Mouse (Mus musculus) lung, embryonic 14.5 days (tissue): Measurements from ENCODE around the gene Epor. TPM values are rescaled to one million over a fixed set of nuclear protein-coding genes. Genes with fewer than 3 reads are reported as not detected.

Source experiments
- ATAC-seq: fragments of 200-750 bp; cut with Nextera tagmentation; 2 replicates; pipeline ENCODE4 v1.8.0; 2017; ENCODE audit warnings: mild to moderate bottlenecking, moderate TSS enrichment, moderate library complexity; ENCODE audit not compliant: insufficient read depth
- DNase-seq: peaks from one replicate; pipeline ENCODE4 v3.0.0-alpha.2; 2015
- H3K27ac ChIP-seq: fragments of 300-500 bp; sonication (generic); 2 replicates; pipeline ENCODE4 v1.5.1; 2014; ENCODE audit warnings: low read depth, mild to moderate bottlenecking, moderate library complexity
- H3K27me3 ChIP-seq: fragments of 300-500 bp; sonication (generic); 2 replicates; pipeline ENCODE4 v1.6.1; 2014; ENCODE audit warnings: low read length, control low read depth; ENCODE audit not compliant: insufficient read depth
- H3K36me3 ChIP-seq: fragments of 300-500 bp; sonication (generic); 2 replicates; pipeline ENCODE4 v1.6.1; 2014; ENCODE audit warnings: control low read depth; ENCODE audit not compliant: insufficient read depth
- H3K4me1 ChIP-seq: fragments of 300-500 bp; sonication (generic); 2 replicates; pipeline ENCODE4 v1.6.1; 2014; ENCODE audit warnings: antibody characterized with exemption, control low read depth; ENCODE audit not compliant: insufficient read depth
- H3K4me2 ChIP-seq: fragments of 300-500 bp; sonication (generic); 2 replicates; pipeline ENCODE4 v1.6.1; 2014; ENCODE audit warnings: mild to moderate bottlenecking
- H3K4me3 ChIP-seq: fragments of 300-500 bp; sonication (generic); 2 replicates; pipeline ENCODE4 v1.5.1; 2014; ENCODE audit warnings: low read depth, low read length
- H3K9ac ChIP-seq: fragments of 300-500 bp; sonication (generic); 2 replicates; pipeline ENCODE4 v1.6.1; 2014
- H3K9me3 ChIP-seq: fragments of 300-500 bp; sonication (generic); 2 replicates; pipeline ENCODE4 v1.6.1; 2016; ENCODE audit warnings: low read depth, low read length, control low read depth
- CTCF ChIP-seq: IDR thresholded peaks from 2 replicates; pipeline ENCODE4 v1.5.1; 2016; ENCODE audit warnings: antibody characterized with exemption, low read depth
- WGBS: fragments of 180-500 bp; shearing (Covaris S2); extraction: QIAGEN DNeasy Blood & Tissue Kit; methylation state at CpG from one replicate; pipeline ENCODE4 v1.1.7; 2014; 5-methylcytosine and 5-hydroxymethylcytosine counted together
- polyA plus RNA-seq: library from polyadenylated mRNA; unstranded; fragments of >200 nt; fragmentation: Nextera tagmentation; extraction: Ambion mirVana; gene quantifications from 2 replicates; pipeline ENCODE4 v1.2.1, GENCODE M21; 2014

The Epor gene
- polyA plus RNA-seq, 1 experiment from 2014 or later, result 6.4 TPM

DNA sequence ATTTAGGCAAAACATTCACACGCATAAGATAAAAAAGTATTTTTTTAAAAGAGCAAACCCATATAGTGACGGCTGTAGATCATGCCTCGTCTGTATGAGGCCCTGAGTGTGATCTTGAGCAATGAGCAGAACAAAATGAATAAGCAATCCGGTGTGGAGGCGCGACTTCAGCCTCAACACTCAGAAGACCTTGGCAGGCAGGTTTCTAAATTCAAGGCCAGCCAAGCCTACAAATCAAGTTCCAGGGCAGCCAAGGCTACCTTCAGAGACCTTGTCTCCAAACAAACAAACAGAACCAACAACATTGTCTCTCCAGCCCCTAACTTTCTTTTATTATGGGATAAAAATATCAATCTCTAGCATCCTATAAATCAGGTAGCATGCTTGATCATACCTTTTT, 37.0 kb upstream of the Epor start:
- H3K4me3 ChIP-seq, result no peak overlapping the region
- WGBS, result 83% methylated on average over 6 of the region's 6 CpGs
- TF ChIP-seq CTCF, result no peak
- H3K4me2 ChIP-seq, result no peak overlapping the region
- H3K36me3 ChIP-seq, result peaks cover 10% of the 10 kb centered on the region
- no peak for ATAC-seq
- no peak for DNase-seq
- no peaks in the 10 kb centered on the region for H3K27me3 ChIP-seq
- H3K9me3 ChIP-seq, result no peaks in the 10 kb centered on the region
- H3K4me1 ChIP-seq, result peaks cover 7% of the 10 kb centered on the region
- H3K27ac ChIP-seq, result no peak overlapping the region
- no peak overlapping the region for H3K9ac ChIP-seq

DNA sequence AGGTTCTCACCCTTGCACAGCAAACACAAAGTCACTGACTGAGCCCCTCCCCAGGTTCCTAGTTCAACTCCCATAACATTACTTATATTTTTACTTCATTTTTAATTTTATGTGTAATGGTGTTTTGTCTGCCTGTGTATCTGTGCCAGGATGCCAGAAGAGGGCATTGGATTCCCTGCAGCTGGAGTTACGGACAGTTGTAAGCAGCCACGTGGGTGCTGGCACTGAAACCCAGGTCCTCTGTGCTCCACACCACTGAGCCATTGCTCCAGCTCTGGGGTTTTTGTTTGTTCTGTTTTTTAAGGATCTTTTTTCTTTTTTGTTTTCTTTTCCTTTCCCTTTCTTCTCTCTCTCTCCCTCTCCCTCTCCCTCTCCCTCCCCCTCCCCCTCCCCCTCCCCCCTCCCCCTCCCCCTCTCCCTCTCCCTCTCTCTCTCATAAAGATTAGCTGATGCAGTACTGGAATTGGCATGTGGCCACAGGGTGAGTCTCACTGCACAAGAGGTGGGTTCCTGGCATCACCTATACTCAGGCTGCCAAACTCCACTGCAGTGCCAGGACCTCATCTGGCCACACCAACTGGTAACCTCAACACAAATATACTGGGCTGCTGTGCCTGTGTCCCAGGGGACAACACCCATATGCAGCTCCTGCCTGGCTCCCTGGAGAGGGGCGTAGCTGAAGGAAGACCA, 33.0 kb upstream of the Epor start:
- no peak overlapping the region for H3K4me2 ChIP-seq
- no peak overlapping the region for H3K27ac ChIP-seq
- ATAC-seq (no peak), DNase-seq (no peak)
- H3K4me3 ChIP-seq, result no peak overlapping the region
- no peak overlapping the region for H3K9ac ChIP-seq
- no peaks in the 10 kb centered on the region for H3K9me3 ChIP-seq
- 70% methylated on average over 3 of the region's 3 CpGs for WGBS
- H3K36me3 ChIP-seq, result no peaks in the 10 kb centered on the region
- TF ChIP-seq CTCF, result no peak
- H3K27me3 ChIP-seq, result peaks cover 11% of the 10 kb centered on the region
- H3K4me1 ChIP-seq, result no peaks in the 10 kb centered on the region

DNA sequence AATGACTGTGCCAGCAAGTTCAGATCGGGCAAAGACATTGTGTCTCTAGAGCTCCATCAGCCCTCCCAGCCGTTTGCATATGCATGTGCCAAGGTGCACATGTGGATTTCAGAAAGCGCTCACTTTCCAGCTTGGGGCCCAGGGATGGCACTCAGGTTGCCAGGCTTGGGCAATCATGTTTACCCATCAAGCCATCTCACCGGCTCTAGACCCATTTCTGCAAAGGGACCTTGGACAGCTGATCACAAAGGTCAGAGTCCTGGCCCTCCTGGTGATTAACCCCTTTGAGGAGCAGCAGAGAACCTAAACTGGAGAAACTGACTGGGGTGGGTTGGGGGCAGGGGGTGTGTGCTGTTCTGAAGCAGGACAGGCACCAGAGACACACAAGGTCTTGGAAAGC, 28.9 kb upstream of the Epor start:
- Histone ChIP-seq H3K4me3 (no peak overlapping the region), H3K36me3 (no peaks in the 10 kb centered on the region), H3K27me3 (peaks cover 52% of the 10 kb centered on the region), H3K27ac (no peak overlapping the region), H3K4me2 (no peak overlapping the region), H3K9ac (no peak overlapping the region), H3K9me3 (no peaks in the 10 kb centered on the region), H3K4me1 (peaks cover 6% of the 10 kb centered on the region; the same call in 1 of the 2 replicates)
- no peak for ATAC-seq
- WGBS, result 68% methylated on average over 4 of the region's 4 CpGs
- DNase-seq, result no peak
- TF ChIP-seq CTCF, result no peak

DNA sequence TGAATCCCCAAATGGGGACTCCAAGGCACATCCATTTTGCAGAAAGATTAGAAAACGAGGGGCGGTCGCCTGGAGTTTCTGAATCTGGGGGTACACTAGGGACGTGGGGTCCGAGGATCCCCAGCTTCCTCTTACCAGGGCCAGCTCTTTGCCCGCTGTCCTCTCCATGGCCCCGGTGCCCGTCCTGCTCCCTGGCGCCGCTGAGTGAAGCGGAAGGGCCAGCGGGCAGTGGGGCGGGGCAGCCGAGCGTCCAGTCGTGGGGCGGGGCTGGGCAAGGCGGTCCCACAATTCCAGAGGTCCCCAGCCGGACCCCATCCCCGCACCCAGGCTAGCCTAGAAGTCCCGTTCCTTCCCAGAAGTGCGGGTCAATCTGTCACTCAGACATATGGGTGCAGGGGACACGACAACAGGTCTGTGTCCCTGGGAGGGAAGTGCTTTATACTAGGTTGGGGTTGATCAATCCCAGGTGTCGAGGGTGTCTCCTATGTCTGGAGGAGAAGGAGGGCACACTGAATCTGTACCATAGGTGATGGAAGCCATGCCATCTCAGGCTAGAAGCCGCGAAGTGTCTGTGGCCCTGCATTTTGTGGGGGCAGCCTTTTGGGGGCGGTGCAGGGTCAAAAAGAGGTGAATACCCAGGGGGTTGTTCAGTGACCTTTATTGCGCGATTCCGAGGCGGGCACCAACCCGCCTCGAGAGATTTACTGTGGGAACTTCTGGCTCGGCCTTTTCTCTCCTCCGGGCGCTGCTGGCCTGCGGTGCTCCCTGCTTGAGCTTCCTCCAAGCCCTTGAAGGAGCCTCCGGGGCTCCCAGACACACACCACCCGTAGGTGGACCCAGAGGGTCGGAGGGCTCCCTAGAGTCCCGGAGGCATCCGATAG, 26.2 kb upstream of the Epor start, which contains the start of gene Rgl3:
Rgl3 (minus strand) TSS at position 217 of the 881 bp plus-strand sequence.
- Histone ChIP-seq H3K27ac (no peak within 1 kb of the TSS), H3K9ac (peak within 1 kb of the TSS; percentile 36), H3K9me3 (no peaks in the 10 kb centered on the region), H3K4me2 (peak within 1 kb of the TSS; percentile 81), H3K4me1 (peaks cover 6% of the 10 kb centered on the region; the same call in 1 of the 2 replicates), H3K36me3 (no peaks in the 10 kb centered on the region), H3K4me3 (peak within 1 kb of the TSS; percentile 50), H3K27me3 (peaks cover 71% of the 10 kb centered on the region)
- under 1% methylated on average over 42 of the region's 42 CpGs for WGBS
- DNase-seq (peak; percentile 50), ATAC-seq (0 out of 2 replicates have a peak, but pooled peaks have one; percentile 52)
- TF ChIP-seq CTCF, result no peak; the same call in 1 of the 2 replicates

DNA sequence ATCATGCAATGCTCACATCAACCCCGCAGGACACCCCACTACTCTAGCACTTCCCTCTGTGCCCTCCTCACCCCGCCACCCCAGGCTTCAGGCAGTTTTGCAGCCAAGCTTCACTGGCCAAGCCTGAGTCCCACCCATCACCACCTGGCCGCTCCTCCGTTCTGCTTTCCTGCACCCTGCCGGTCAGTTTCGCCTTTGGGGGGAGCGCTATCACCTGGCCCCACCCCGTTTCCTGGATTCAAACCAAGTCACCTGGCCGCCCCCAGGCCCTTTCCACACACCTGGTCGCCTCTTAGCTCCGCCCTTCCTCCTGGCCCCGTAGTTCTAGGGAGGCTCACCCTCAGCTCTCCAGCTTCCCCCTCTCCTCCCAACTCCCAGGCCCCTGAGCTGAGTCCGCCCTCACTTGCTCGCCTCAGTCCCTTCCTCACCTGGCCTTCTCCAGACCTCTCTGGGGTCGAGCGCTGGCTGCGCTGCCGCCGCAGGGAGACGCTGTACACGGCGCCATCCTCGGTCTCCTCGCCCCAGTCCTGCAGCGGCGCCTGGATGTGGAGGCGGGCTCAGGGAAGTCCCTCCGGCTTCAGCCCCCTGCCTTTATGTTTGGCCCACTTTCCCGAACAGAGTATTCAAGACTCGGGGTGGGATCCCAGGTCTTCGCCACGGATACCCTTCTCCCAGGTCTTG, 25.3 kb upstream of the Epor start:
- Histone ChIP-seq H3K27me3 (peaks cover 71% of the 10 kb centered on the region), H3K4me1 (peaks cover 6% of the 10 kb centered on the region; the same call in 1 of the 2 replicates), H3K4me3 (peak overlapping the region; percentile 50), H3K27ac (no peak overlapping the region), H3K9ac (peak overlapping the region; percentile 36), H3K36me3 (no peaks in the 10 kb centered on the region), H3K9me3 (no peaks in the 10 kb centered on the region), H3K4me2 (peak overlapping the region; percentile 81)
- ATAC-seq (0 out of 2 replicates have a peak, but pooled peaks have one; percentile 53), DNase-seq (peak; percentile 32)
- under 1% methylated on average over 32 of the region's 32 CpGs for WGBS
- peak; percentile 13; the same call in 1 of the 2 replicates for TF ChIP-seq CTCF

DNA sequence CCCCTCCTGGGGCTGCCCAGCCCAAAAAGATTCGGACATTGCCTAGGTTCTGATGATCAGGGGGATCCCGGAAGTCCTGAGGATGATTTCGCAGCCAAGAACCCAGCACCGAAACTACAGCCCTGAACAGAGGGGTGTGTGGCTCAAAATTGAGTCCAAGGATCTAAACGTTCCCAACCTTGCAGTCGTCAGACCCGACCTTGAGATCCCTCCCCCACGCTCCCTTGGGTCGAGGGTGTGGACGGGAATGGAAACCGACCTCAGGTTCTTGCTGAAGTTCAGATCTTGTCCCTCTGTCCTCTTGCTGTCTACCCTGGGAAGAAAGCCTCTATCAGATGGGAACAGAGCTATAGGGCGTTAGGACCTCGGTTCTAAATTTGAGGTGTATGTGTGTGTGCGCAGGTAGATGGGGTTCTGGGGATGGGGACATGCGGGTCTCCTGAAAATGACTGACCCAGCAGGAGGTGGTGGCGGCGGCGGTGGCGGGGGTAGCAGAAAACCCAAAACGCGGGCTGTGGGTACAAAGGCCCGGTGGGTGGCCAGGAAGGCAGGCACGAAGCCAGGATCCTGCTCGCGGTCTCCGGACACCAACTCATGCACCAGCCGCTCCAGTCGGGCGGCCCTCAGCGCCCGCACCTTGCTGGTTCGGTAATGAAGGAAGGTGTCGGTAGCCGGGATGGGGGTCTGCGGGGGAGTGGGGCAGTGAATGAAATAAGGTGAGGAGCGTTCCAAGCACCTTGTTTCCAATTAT, 24.5 kb upstream of the Epor start:
- no peak for TF ChIP-seq CTCF
- Histone ChIP-seq H3K9ac (no peak overlapping the region), H3K27me3 (peaks cover 71% of the 10 kb centered on the region), H3K9me3 (no peaks in the 10 kb centered on the region), H3K27ac (no peak overlapping the region), H3K4me3 (peak overlapping the region; percentile 50), H3K4me1 (peaks cover 6% of the 10 kb centered on the region; the same call in 1 of the 2 replicates), H3K4me2 (peak overlapping the region; percentile 81), H3K36me3 (no peaks in the 10 kb centered on the region)
- no peak for DNase-seq
- ATAC-seq, result no peak
- 9% methylated on average over 36 of the region's 36 CpGs for WGBS
